18 mouse cellular contexts compared by ENCODE assay signal in genomic region chr17:43751146-43751545, GRCm38 (mm10). TPM values are rescaled to one million over a fixed set of nuclear protein-coding genes. Genes with fewer than 3 reads are reported as not detected.
A peak's percentile ranks its signal among the peaks of the same experiment; 100 is the strongest.
DNase-seq lines count a peak whose midpoint lies in the region; ATAC-seq lines count a peak whose summit lies in the region.
"Had no signal": no experiment of that assay in that cellular context is flagged by ENCODE, and none has a peak within 500 bp of the region (broad histone marks: within the 10 kb centered on the region; RNA-seq: fewer than 3 reads in every experiment).

No protein-coding gene starts in this region.

- intact Hi-C loops in left cerebral cortex, postnatal 14 days (cut with DNase I), result no loop called here
- intact Hi-C loops in gastrocnemius, postnatal 36 days (cut with DNase I), result no loop called here

- 0 out of 2 replicates have a peak, but pooled peaks have one; percentile 32 for ATAC-seq in common myeloid progenitor, adult 5-6 weeks (replicated peaks; ENCODE audit: low read depth, poor library complexity, severe bottlenecking)
- ATAC-seq: hindbrain, embryonic 16.5 days; intestine, embryonic 15.5 days; midbrain, embryonic 15.5 days had no signal

- peak; percentile 4 for DNase-seq in layer of hippocampus, adult 11-12 months (ENCODE audit: low spot score)
- no peak for DNase-seq in layer of hippocampus, postnatal 14 days (ENCODE audit: low spot score in 2 of 2)
- peak; percentile 30 to 34 for DNase-seq in left cerebral cortex, postnatal 14 days (ENCODE audit: low spot score in 2 of 2)
- peak; percentile 49 for DNase-seq in right cerebral cortex, postnatal 25 days
- no peak for DNase-seq in heart, adult 18-20 months
- DNase-seq in gastrocnemius, postnatal 36 days, result no peak
- DNase-seq: adrenal gland, postnatal 25 days; cerebellum, adult 9-10 months; gastrocnemius, postnatal 25 days; kidney, adult 8-10 months; kidney, postnatal 10 days; lung, postnatal 36 days; thymus, postnatal 25 days had no signal

RNA-seq across cellular contexts. Expression of gene Rcan2, which starts 50.0 kb away (rescaled TPM):
- total RNA-seq in layer of hippocampus, postnatal 14 days (2021), result 10 to 100 TPM; 46.3 to 47.4 TPM
- not detected in 2 replicates for total RNA-seq in common myeloid progenitor, adult 5-6 weeks (2017)
- total RNA-seq in left cerebral cortex, postnatal 14 days (2021), result 100 to 1,000 TPM; 112 to 122 TPM
- 100 to 1,000 TPM; 369 to 400 TPM for total RNA-seq in heart, adult 18-20 months (2021)
- total RNA-seq in gastrocnemius, postnatal 36 days (2021), result 10 to 100 TPM; 45.3 to 46.6 TPM
- total RNA-seq: megakaryocyte-erythroid progenitor cell, adult 5-6 weeks had no signal

Comparison
In these comparisons a context has a peak if more than half of its experiments do, and no peak if none do; other contexts are left out.
1. DNase-seq: peak in layer of hippocampus, adult 11-12 months (single experiment), left cerebral cortex, postnatal 14 days (2 of 2) and right cerebral cortex, postnatal 25 days (single experiment); none in layer of hippocampus, postnatal 14 days (0 of 2), heart, adult 18-20 months (0 of 2) and gastrocnemius, postnatal 36 days (0 of 2).
2. RNA of gene Rcan2, which starts 50.0 kb away (total RNA-seq): 369 to 400 TPM in heart, adult 18-20 months, 112 to 122 TPM in left cerebral cortex, postnatal 14 days, 46.3 to 47.4 TPM in layer of hippocampus, postnatal 14 days and 45.3 to 46.6 TPM in gastrocnemius, postnatal 36 days; not detected in common myeloid progenitor, adult 5-6 weeks; every median in the first group is over 10 times any median in the second.